Mouse (Mus musculus): Measurements from ENCODE around the gene Nme1.

GRCm38 (mm10) chr11:93907839-93908238, 60.5 kb downstream of the Nme1 start:
- no peak for TF ChIP-seq CTCF (IDR thresholded peaks at IDR 0.05; ENCODE audit: low read depth)
- TF ChIP-seq EP300 (IDR thresholded peaks at IDR 0.05; ENCODE audit: low read depth), result no peak

All from heart, postnatal 0 days (tissue).